18 mouse cellular contexts compared by ENCODE assay signal in genomic region chr12:42978828-42979227, GRCm38 (mm10).
DNase-seq lines count a peak whose midpoint lies in the region; TF ChIP-seq lines count a peak whose summit lies in the region.
"Had no signal": no experiment of that assay in that cellular context is flagged by ENCODE, and none has a peak within 500 bp of the region (broad histone marks: within the 10 kb centered on the region; RNA-seq: fewer than 3 reads in every experiment).

No protein-coding gene starts in this region.

- H3K79me2 ChIP-seq in CH12.LX (replicated peaks; ENCODE audit: control insufficient read depth, extremely low read depth, insufficient read depth, poor library complexity, severe bottlenecking) = no peaks in the 10 kb centered on the region

- no peak overlapping the region for H3K4me3 ChIP-seq in CH12.LX (replicated peaks in 1 of 3; ENCODE audit: low read depth in 2 of 3, low read length in 2 of 3, poor library complexity in 1 of 3)

- H3K27me3 ChIP-seq in CH12.LX (replicated peaks) = no peaks in the 10 kb centered on the region
- H3K27me3 ChIP-seq: Patski had no signal

- no peak for TF ChIP-seq CTCF in CH12.LX (conservative IDR thresholded peaks at IDR 0.05 in 1 of 2, IDR thresholded peaks at IDR 0.05 in 1 of 2; ENCODE audit: low read depth in 2 of 2, low read length in 2 of 2)

- in situ Hi-C loops in CH12.LX (cut with MboI; ENCODE audit: low pct_ligation_motif_present, low pct_unique_long_range_greater_than_20kb, low sequenced_read_pairs) = loop anchor here (25.0 kb wide), 1 partner anchor 892 kb away; no protein-coding TSS in a partner anchor

- no peak; the same call in none of the 2 replicates for TF ChIP-seq RAD21 in CH12.LX (IDR thresholded peaks at IDR 0.05; ENCODE audit: low read depth, low read length)

- DNase-seq in A20 (ENCODE audit: low read depth, low spot score) (peak; percentile 24), CH12.LX (ENCODE audit: extremely low read depth) (peak; percentile 74)
- no peak for DNase-seq in kidney, adult 9 months
- DNase-seq in left cerebral cortex, adult 11 months (ENCODE audit: low spot score) = no peak
- DNase-seq: adrenal gland, adult 2 months; adrenal gland, adult 8-10 months; adrenal gland, postnatal 10 days; adrenal gland, postnatal 14 days; adrenal gland, postnatal 25 days; adrenal gland, postnatal 36 days; B cell, adult 2 months; cerebellum, adult 11 months; cerebellum, adult 11-12 months; cerebellum, adult 18-20 months; cerebellum, adult 2 months; cerebellum, adult 8-10 months had no signal

- peaks cover 0 to 6% of the 10 kb centered on the region in 2 experiments; a peak in 1 of 4 replicates for H3K4me1 ChIP-seq in CH12.LX (ENCODE audit: control insufficient read depth in 1 of 2, insufficient read depth in 2 of 2)

- no peaks in the 10 kb centered on the region for H3K36me3 ChIP-seq in CH12.LX (replicated peaks in 1 of 2; ENCODE audit: control insufficient read depth in 1 of 2, insufficient read depth in 1 of 2, low read length in 1 of 2)
- H3K36me3 ChIP-seq: G1E had no signal

- H3K9ac ChIP-seq in CH12.LX (ENCODE audit: insufficient read depth, low read depth) = no peak overlapping the region

- no peak overlapping the region for H3K4me2 ChIP-seq in CH12.LX (ENCODE audit: insufficient read depth, low read depth, poor library complexity, severe bottlenecking)

- no peaks in the 10 kb centered on the region for H3K9me3 ChIP-seq in CH12.LX (replicated peaks; ENCODE audit: low read length)
- H3K9me3 ChIP-seq: G1E had no signal

- peak; percentile 56; the same call in 1 of the 2 replicates for TF ChIP-seq EP300 in CH12.LX (IDR thresholded peaks at IDR 0.05; ENCODE audit: low read length)

- no peak for TF ChIP-seq POLR2A in CH12.LX (IDR thresholded peaks at IDR 0.05; ENCODE audit: low read depth, low read length)

- dilution Hi-C loops in CH12.LX (cut with MboI; ENCODE audit: extremely low pct_ligation_motif_present, extremely low pct_unique_long_range_greater_than_20kb, low sequenced_read_pairs) = no loop called here

- no peak overlapping the region for H3K27ac ChIP-seq in CH12.LX (ENCODE audit: insufficient read depth, low read depth)

TF ChIP-seq in CH12.LX, 34 proteins besides CTCF, POLR2A, EP300 and RAD21:
- 0 out of 2 replicates have a peak, but pooled peaks have one; percentile 5 for TF ChIP-seq SMC3 (IDR thresholded peaks at IDR 0.05; ENCODE audit: low read depth, low read length)
- no peak for TF ChIP-seq BHLHE40 (IDR thresholded peaks at IDR 0.05; ENCODE audit: low read depth, low read length)

Comparison
In these comparisons a context has a peak if more than half of its experiments do, and no peak if none do; other contexts are left out.
1. DNase-seq: peak in A20 (single experiment) and CH12.LX (single experiment); none in kidney, adult 9 months (single experiment) and left cerebral cortex, adult 11 months (single experiment).